ENCODE assay signal across 29 mouse cellular contexts in the genomic region with DNA sequence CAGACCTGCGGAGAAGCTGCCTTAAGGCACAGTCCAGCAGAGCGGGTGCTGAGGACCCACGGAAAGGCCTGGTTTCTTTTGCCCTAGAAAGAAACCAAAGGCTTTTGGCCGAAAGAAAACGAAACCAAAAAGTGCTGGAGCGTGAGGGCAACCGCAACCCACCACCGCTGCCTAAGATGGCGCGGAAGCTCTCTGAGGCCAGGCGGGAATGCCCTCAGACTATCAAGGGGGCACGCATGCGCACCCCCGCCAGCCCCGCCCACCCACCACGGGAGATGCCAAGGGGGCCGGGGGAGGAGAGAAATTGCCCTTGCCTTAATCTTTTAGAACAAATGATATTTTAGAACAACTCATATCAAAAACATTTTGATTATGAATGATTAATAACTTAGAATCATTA.
DNase-seq lines count a peak whose midpoint lies in the region; ATAC-seq and TF ChIP-seq lines count a peak whose summit lies in the region.
"Had no signal": no experiment of that assay in that cellular context is flagged by ENCODE, and none has a peak within 500 bp of the region (broad histone marks: within the 10 kb centered on the region; RNA-seq: fewer than 3 reads in every experiment).

No protein-coding gene starts in this region.

- H3K27ac ChIP-seq in liver, embryonic 12.5 days: no peak overlapping the region
- no peak overlapping the region for H3K27ac ChIP-seq in liver, embryonic 11.5 days (ENCODE audit: low read depth, low read length)
- H3K27ac ChIP-seq in ES-Bruce4 (ENCODE audit: insufficient read depth, low read length): no peak overlapping the region
- no peak overlapping the region for H3K27ac ChIP-seq in hindbrain, embryonic 16.5 days (ENCODE audit: low read depth, low read length)
- H3K27ac ChIP-seq: embryonic facial prominence, embryonic 12.5 days; embryonic facial prominence, embryonic 15.5 days; forebrain, embryonic 12.5 days; heart, adult 2 months; heart, embryonic 10.5 days; hindbrain, embryonic 12.5 days; hindbrain, embryonic 15.5 days; intestine, embryonic 15.5 days had no signal

- H3K9me3 ChIP-seq in liver, embryonic 12.5 days (replicated peaks): no peaks in the 10 kb centered on the region
- H3K9me3 ChIP-seq in liver, embryonic 11.5 days (ENCODE audit: control insufficient read depth, low read length): no peaks in the 10 kb centered on the region
- H3K9me3 ChIP-seq in ES-Bruce4 (replicated peaks; ENCODE audit: control insufficient read depth, insufficient read depth, low read length, poor library complexity, severe bottlenecking): no peaks in the 10 kb centered on the region
- H3K9me3 ChIP-seq in hindbrain, embryonic 16.5 days (ENCODE audit: control insufficient read depth, low read length): peaks cover 3% of the 10 kb centered on the region; the same call in 1 of the 2 replicates
- H3K9me3 ChIP-seq: embryonic facial prominence, embryonic 15.5 days; forebrain, embryonic 12.5 days; heart, embryonic 10.5 days; hindbrain, embryonic 12.5 days; hindbrain, embryonic 15.5 days; intestine, embryonic 15.5 days had no signal

- no peak for ATAC-seq in liver, embryonic 12.5 days
- ATAC-seq in liver, embryonic 11.5 days (replicated peaks; ENCODE audit: low FRiP score): no peak
- peak; percentile 57 for ATAC-seq in Patski
- no peak for ATAC-seq in hindbrain, embryonic 16.5 days
- ATAC-seq: activated CD4-positive, CD25-positive, alpha-beta regulatory T cell, adult 4 months; forebrain, embryonic 16.5 days; intestine, embryonic 15.5 days had no signal

- H3K4me3 ChIP-seq in liver, embryonic 12.5 days: peak overlapping the region; percentile 19; the same call in 1 of the 2 replicates
- H3K4me3 ChIP-seq in liver, embryonic 11.5 days (ENCODE audit: low read depth, low read length): no peak overlapping the region; the same call in 1 of the 2 replicates
- H3K4me3 ChIP-seq in ES-Bruce4 (ENCODE audit: low read depth, low read length): peak overlapping the region; percentile 32; the same call in 1 of the 2 replicates
- no peak overlapping the region for H3K4me3 ChIP-seq in hindbrain, embryonic 16.5 days (ENCODE audit: low read length)
- H3K4me3 ChIP-seq: embryonic facial prominence, embryonic 12.5 days; embryonic facial prominence, embryonic 15.5 days; erythroblast, embryonic 14.5 days; forebrain, embryonic 12.5 days; heart, adult 2 months; heart, embryonic 10.5 days; hindbrain, embryonic 12.5 days; hindbrain, embryonic 15.5 days; intestine, embryonic 15.5 days had no signal

- CTCF ChIA-PET in Patski (lab: Charles Lee): no interaction called here

- H3K27me3 ChIP-seq in liver, embryonic 12.5 days (replicated peaks): no peaks in the 10 kb centered on the region
- H3K27me3 ChIP-seq in liver, embryonic 11.5 days (replicated peaks; ENCODE audit: control insufficient read depth, insufficient read depth, low read length): no peaks in the 10 kb centered on the region
- no peaks in the 10 kb centered on the region for H3K27me3 ChIP-seq in ES-Bruce4 (ENCODE audit: control insufficient read depth, insufficient read depth, low read length, poor library complexity, severe bottlenecking)
- H3K27me3 ChIP-seq in Patski: peaks cover 29% of the 10 kb centered on the region
- H3K27me3 ChIP-seq in hindbrain, embryonic 16.5 days (replicated peaks; ENCODE audit: control insufficient read depth, insufficient read depth, low read length): no peaks in the 10 kb centered on the region
- H3K27me3 ChIP-seq: CH12.LX; embryonic facial prominence, embryonic 12.5 days; embryonic facial prominence, embryonic 15.5 days; forebrain, embryonic 12.5 days; hindbrain, embryonic 12.5 days; hindbrain, embryonic 15.5 days; intestine, embryonic 15.5 days had no signal

- H3K4me2 ChIP-seq in liver, embryonic 12.5 days: no peak overlapping the region
- no peak overlapping the region for H3K4me2 ChIP-seq in liver, embryonic 11.5 days
- H3K4me2 ChIP-seq in hindbrain, embryonic 16.5 days (ENCODE audit: low read length): no peak overlapping the region
- H3K4me2 ChIP-seq: embryonic facial prominence, embryonic 12.5 days; embryonic facial prominence, embryonic 15.5 days; forebrain, embryonic 12.5 days; hindbrain, embryonic 12.5 days; hindbrain, embryonic 15.5 days; intestine, embryonic 15.5 days had no signal

- POLR2A ChIA-PET in Patski (lab: Charles Lee): no interaction called here

- TF ChIP-seq EP300 in ES-Bruce4 (IDR thresholded peaks at IDR 0.05; ENCODE audit: insufficient read depth, low read depth, low read length): no peak

- no peak for DNase-seq in liver, embryonic 11.5 days (ENCODE audit: low spot score)
- DNase-seq in Patski (ENCODE audit: low read depth, low spot score) (no peak), ZHBTc4 (ENCODE audit: low read depth, low spot score) (peak; percentile 61)
- DNase-seq in adrenal gland, postnatal 4 days (ENCODE audit: low spot score in 2 of 2): no peak
- no peak for DNase-seq in thymus, adult 18-20 months
- DNase-seq: adrenal gland, adult 8-10 months; adrenal gland, postnatal 25 days; B cell, adult 2 months; cerebellum, adult 18-20 months; cerebellum, adult 9-10 months; cerebellum, postnatal 14 days; gastrocnemius, postnatal 10 days; gastrocnemius, postnatal 36 days; heart, adult 2 months; kidney, adult 11 months had no signal

- no peak for TF ChIP-seq POLR2A in ES-Bruce4 (IDR thresholded peaks at IDR 0.05; ENCODE audit: insufficient read depth, low read length)

- in situ Hi-C loops in Patski (cut with MboI; ENCODE audit: low pct_unique_long_range_greater_than_20kb): no loop called here

- no peak overlapping the region for H3K9ac ChIP-seq in liver, embryonic 12.5 days
- no peak overlapping the region for H3K9ac ChIP-seq in liver, embryonic 11.5 days (ENCODE audit: low read depth, low read length)
- no peak overlapping the region for H3K9ac ChIP-seq in ES-Bruce4 (ENCODE audit: low read depth, poor library complexity, severe bottlenecking)
- no peak overlapping the region for H3K9ac ChIP-seq in hindbrain, embryonic 16.5 days (ENCODE audit: low read depth, low read length)
- H3K9ac ChIP-seq: embryonic facial prominence, embryonic 12.5 days; embryonic facial prominence, embryonic 15.5 days; forebrain, embryonic 12.5 days; hindbrain, embryonic 12.5 days; hindbrain, embryonic 15.5 days; intestine, embryonic 15.5 days had no signal

- no peak for TF ChIP-seq CTCF in ES-Bruce4 (IDR thresholded peaks at IDR 0.05; ENCODE audit: low read depth, low read length)
- no peak for TF ChIP-seq CTCF in Patski (IDR thresholded peaks at IDR 0.05)

- H3K36me3 ChIP-seq in liver, embryonic 12.5 days: peaks cover 3% of the 10 kb centered on the region; the same call in 1 of the 2 replicates
- no peaks in the 10 kb centered on the region for H3K36me3 ChIP-seq in liver, embryonic 11.5 days (ENCODE audit: control insufficient read depth, insufficient read depth, low read length)
- no peaks in the 10 kb centered on the region for H3K36me3 ChIP-seq in ES-Bruce4 (ENCODE audit: control insufficient read depth, insufficient read depth, low read length, poor library complexity, severe bottlenecking)
- peaks cover 6% of the 10 kb centered on the region; the same call in 1 of the 2 replicates for H3K36me3 ChIP-seq in hindbrain, embryonic 16.5 days (ENCODE audit: control insufficient read depth, insufficient read depth, low read length)
- H3K36me3 ChIP-seq: embryonic facial prominence, embryonic 12.5 days; embryonic facial prominence, embryonic 15.5 days; intestine, embryonic 15.5 days had no signal

- H3K4me1 ChIP-seq in liver, embryonic 12.5 days: no peaks in the 10 kb centered on the region
- no peaks in the 10 kb centered on the region for H3K4me1 ChIP-seq in liver, embryonic 11.5 days (replicated peaks; ENCODE audit: control insufficient read depth, insufficient read depth, low read length)
- H3K4me1 ChIP-seq in ES-Bruce4 (ENCODE audit: control insufficient read depth, insufficient read depth, low read length): no peaks in the 10 kb centered on the region
- no peaks in the 10 kb centered on the region for H3K4me1 ChIP-seq in hindbrain, embryonic 16.5 days (ENCODE audit: control insufficient read depth, insufficient read depth, low read depth, low read length)
- H3K4me1 ChIP-seq: embryonic facial prominence, embryonic 12.5 days; embryonic facial prominence, embryonic 15.5 days; forebrain, embryonic 12.5 days; heart, embryonic 10.5 days; hindbrain, embryonic 12.5 days; hindbrain, embryonic 15.5 days; intestine, embryonic 15.5 days had no signal

- 77% methylated on average over 17 of the region's 17 CpGs for WGBS in liver, embryonic 12.5 days (ENCODE audit: insufficient replicate concordance)
- WGBS in liver, embryonic 11.5 days: 89% methylated on average over 17 of the region's 17 CpGs
- WGBS in hindbrain, embryonic 16.5 days: 80% methylated on average over 17 of the region's 17 CpGs

Comparison
In these comparisons a context has a peak if more than half of its experiments do, and no peak if none do; other contexts are left out.
1. H3K4me3 ChIP-seq: peak in liver, embryonic 12.5 days (single experiment) and ES-Bruce4 (single experiment); none in liver, embryonic 11.5 days (single experiment) and hindbrain, embryonic 16.5 days (single experiment).